Mouse (Mus musculus): ENCODE data around the gene Ppp1r8. TPM values are rescaled to one million over a fixed set of nuclear protein-coding genes. Genes with fewer than 3 reads are reported as not detected.

The Ppp1r8 gene
- 10 to 100 TPM; 16.6 to 18.8 TPM for total RNA-seq (2021)

- DNase-seq: peak; percentile 84 to 85
- intact Hi-C loops (cut with DNase I): loop anchor here (2.0 kb wide), 1 partner anchor 80 kb away; the partner anchor contains the start of gene Fam76a
Measured at GRCm38 (mm10) chr4:132842970-132843704, at the start of gene Ppp1r8. Gene Ppp1r8, minus strand, starts transcription at chr4:132843169.

GRCm38 (mm10) chr4:132884844-132885374, 41.9 kb upstream of the Ppp1r8 start:
- DNase-seq: no peak
- intact Hi-C loops (cut with DNase I): loop anchor here (2.0 kb wide), 3 partner anchors 20 to 40 kb away; partner anchors contain the start of gene Fam76a

DNA sequence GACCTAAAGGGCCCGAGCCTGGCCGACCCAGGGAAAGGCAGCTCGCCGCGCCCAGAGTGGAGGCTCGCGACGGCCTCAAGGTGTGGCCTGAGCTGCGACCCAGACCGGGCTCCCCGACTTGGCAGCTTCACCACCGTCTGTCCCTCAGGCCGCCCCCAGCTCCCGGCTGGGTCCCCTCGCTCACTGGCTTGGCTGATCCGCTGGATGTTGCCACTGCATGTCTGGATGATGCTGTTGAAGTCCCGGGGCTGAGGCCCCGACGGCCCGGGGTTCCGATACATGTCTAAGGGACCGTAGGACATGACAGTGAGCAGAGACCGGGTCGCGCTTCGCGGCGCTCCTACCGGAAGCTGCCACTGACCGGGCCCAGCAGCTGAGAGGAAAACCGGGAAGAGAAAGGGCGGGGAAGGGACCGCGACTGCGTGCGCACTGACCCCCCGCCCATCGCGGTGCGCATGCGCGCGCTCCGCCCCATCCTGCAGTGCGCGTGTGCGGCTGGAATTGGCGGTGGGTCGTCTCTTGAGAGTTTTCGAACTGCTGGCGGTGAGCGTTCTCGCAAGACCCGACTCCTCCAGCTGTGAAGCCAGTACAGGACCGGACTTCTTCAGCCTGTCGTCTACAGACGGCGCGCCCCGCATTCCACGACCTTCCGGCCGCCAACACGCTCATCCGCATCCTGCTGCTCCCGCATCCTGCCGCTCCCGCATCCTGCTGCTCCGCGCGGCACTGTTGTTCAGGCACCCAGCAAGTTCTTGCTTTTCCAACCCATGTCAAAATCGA, 41.3 kb upstream of the Ppp1r8 start, which contains the start of gene Stx12:
Stx12 (minus strand) TSS at position 446 of the 780 bp plus-strand sequence.
- intact Hi-C loops (cut with DNase I): loop anchor here (2.0 kb wide), 3 partner anchors 21 to 39 kb away; partner anchors contain the start of gene Fam76a
- peak; percentile 90 for DNase-seq

GRCm38 (mm10) chr4:132883561-132884063, 40.6 kb upstream of the Ppp1r8 start:
- intact Hi-C loops (cut with DNase I): loop anchor here (2.0 kb wide), 3 partner anchors 21 to 39 kb away; partner anchors contain the start of gene Fam76a
- DNase-seq: no peak

DNA sequence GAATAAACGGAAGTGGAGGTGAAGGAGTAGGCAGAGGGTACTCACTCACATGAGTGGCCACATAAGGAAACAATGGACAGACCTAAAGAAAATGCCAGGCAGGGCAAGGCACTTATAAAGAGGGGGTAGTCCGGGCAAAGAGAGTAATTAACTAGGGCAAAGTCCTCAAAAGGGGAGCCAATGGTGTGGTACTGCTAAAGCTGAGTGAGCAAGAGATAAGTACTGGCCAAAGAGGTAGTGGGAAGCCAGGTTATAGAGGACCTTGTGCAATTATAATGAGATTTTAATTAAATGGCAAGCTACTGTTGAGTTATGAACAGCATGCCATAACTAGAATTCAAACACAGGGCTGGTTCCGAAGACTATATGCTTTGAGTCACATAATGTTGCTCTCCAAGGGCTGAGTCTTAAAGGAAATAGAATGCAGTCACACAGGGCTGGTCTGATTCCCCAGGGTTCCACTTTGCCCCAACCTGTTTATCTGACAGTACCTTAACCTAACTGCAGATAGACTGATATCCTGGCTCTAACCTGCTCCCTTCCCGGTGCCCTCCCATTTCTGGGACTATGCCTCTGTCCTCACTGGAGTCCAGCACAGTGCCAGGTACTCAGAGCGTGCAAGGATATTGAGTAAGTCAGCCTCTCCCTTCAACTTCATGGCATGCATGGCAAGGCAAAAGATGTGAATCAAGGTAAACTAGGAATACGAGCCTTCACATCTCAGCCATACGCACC, 31.6 kb upstream of the Ppp1r8 start:
- DNase-seq: no peak
- intact Hi-C loops (cut with DNase I): no loop called here

DNA sequence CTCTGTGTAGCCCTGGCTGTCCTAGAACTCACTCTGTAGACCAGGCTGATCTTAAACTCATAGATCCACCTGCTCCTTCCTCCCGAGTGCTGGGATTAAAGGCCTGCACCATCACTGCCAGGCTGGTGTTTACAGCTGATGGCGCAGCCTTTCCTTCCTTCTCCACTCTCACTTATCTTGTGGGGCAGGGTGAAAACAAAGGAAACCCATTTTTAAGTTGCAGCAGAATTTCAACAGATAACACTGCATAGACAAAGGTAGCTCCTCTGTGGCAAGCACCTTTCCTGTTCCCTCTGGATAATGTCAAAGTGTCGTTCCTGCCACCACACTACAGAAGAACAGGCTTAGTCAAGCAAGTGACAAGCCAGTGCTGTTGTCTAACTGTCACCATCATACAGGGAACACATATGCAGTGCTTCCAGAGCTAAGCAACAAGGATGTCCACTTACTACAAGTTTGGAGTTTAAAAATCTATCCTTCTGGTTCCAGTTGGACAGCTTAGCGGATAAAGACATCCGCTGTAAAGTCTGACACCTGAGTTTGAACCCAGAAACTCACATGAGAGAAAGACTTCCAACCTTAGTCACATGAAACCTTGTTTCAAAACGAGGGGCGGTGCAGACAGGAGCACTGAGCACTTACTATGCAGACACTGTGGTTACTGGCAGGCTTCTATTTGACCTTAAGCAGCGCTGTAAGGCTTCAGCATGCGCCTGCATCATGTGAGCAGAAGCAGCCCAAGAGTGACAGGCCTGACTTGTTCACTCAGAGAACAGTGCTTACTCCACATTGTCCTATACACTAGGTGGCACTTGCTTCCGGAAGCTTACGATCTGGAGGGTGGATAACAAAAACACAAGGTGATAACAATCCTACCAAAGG, 30.8 kb upstream of the Ppp1r8 start:
- no peak for DNase-seq
- intact Hi-C loops (cut with DNase I): no loop called here

DNA sequence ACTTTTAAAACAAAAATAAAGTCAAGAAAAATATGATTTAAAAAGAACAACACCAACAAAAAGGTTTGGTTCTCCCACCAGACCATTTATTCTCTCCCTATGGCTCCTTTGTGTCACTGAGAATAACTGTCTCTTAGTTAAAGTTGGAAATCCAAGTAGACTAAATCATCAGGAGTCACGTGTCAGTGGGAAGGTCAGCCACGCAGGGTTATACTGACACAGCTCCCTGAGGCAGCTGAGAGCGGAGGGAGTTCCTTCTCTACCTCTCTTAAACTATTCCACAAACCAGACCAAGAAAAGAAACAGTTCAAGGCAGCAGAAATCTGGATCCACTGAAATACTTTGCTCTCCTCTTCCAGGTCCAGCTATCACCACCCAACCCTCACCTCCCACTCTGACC, 28.1 kb upstream of the Ppp1r8 start:
- DNase-seq: no peak
- intact Hi-C loops (cut with DNase I): no loop called here

GRCm38 (mm10) chr4:132864856-132865255, 21.9 kb upstream of the Ppp1r8 start:
- no peak for DNase-seq
- intact Hi-C loops (cut with DNase I): no loop called here

DNA sequence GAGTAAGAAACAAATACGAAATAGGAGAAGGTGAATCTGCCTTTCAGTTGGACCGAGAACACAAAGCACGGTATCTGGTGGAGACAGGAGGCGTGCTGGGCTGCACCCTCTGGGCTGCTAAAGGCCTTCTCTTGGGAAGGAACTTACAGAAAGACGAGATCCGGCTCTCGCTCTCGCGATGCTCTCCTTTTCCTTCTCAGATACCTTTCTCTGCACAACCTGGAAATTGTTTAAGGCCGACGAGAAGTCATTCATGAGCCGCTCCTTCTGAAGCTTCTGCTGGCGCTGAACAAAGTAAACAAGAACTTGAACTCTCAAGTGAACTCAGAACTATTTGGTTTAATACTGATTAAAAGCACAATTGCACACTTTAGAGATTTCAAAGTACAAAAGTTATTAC, 20.0 kb upstream of the Ppp1r8 start:
- DNase-seq: no peak
- intact Hi-C loops (cut with DNase I): no loop called here

DNA sequence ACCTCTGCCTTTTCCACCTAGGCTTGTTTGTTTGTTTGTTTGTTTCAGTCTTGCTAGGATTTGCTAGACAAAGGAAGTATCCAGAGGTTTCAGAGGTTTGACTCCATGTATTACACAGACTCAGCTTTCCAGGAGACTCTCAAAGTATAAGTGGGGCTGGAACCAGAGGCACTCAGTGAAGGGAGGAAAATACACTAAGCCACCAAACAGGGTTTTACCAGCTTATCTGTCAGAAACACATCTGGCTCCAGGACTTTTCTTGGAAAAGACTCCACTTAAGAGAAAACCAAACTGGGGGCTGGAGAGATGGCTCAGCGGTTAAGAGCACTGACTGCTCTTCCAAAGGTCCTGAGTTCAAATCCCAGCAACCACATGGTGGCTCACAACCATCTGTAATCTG, 17.9 kb upstream of the Ppp1r8 start:
- intact Hi-C loops (cut with DNase I): no loop called here

DNA sequence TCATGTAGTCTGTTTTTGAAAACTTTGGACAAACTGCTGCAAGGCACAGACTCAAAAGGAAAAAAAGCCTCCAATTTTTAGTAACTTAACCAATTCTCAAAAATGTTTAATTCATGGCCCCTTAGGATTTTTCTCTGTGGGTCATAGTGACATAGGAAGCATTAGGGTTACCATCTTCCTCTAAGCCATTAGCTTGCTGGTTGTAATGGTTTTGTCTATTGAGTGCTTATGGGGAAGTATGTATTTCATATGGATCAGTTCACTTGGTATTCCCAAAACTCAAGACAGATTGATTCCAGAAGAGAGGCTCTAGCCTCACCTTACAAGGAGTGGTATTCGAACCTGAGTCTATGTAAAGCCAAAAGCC, 719 bp upstream of the Ppp1r8 start:
- intact Hi-C loops (cut with DNase I): loop anchor here (2.0 kb wide), 2 partner anchors 41 to 79 kb away; partner anchors contain the start of genes Fam76a and Stx12
- no peak for DNase-seq

More for the DNA sequence above, 17.9 kb upstream of the Ppp1r8 start:
- DNase-seq: no peak

- DNase-seq: peak; percentile 8 to 16
- intact Hi-C loops (cut with DNase I): loop anchor here (2.0 kb wide), 1 partner anchor 80 kb away; the partner anchor contains the start of gene Fam76a
Measured at GRCm38 (mm10) chr4:132842281-132842906, 575 bp downstream of the Ppp1r8 start.

DNA sequence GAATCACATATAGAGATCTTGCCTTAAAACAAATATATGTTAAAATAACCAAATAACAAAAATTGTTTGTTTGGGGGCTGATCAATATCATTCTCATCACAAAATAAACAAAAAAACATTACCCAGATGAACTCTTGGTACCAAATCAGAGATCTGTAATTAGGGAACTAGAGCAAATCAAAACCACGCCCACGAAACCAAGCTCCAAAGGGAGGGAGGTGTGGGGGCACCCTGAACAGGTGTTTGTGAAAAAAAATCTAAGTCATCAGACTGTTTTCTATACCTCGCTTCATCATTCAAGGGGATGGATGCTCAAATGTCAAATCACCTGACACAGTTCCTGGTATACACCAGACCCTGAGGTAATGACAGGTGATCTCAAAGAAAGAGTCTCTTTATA, 1.5 kb downstream of the Ppp1r8 start:
- no peak for DNase-seq
- intact Hi-C loops (cut with DNase I): no loop called here

DNA sequence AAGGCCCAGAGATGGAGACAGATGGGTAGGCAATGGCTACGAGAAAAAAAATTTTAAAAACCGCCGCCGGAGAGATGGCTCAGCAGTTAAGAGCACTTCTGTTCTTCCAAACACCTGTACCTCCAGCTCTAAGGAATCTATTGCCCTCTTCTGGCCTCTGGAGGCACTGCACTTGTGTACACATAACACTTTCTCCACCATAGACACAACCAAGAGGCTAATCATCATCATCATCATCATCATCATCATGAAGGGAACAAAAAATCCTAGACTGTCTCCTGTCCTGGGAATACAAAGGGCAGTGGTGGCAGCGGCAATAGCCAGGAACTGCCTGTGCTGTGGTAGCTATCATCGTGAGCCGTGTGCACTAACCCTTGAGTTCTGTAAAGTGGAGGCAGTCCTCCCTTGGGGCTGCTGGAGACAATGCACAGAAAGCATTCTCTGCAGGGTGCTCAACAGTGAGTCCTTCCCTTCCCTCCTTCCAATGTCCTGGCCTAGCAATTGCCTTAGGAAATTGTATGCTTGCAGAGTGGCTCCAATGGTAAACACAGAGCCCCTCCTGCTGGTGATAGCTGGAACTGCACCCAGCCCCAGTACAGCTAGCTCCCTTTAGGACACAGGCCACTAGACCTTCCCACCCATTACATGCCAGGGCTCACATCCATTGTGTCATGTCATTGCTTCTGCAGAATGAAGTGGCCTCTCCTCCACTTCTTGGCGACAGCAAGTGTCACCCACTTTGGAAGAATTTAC, 19.2 kb downstream of the Ppp1r8 start:
- peak; percentile 76 to 88 for DNase-seq
- intact Hi-C loops (cut with DNase I): loop anchor here (1.0 kb wide), 1 partner anchor 47 kb away; no protein-coding TSS in a partner anchor

- intact Hi-C loops (cut with DNase I): no loop called here
- no peak for DNase-seq
Measured at GRCm38 (mm10) chr4:132818442-132818841, 24.5 kb downstream of the Ppp1r8 start.

- intact Hi-C loops (cut with DNase I): no loop called here
Measured at GRCm38 (mm10) chr4:132816855-132817254, 26.1 kb downstream of the Ppp1r8 start.

DNA sequence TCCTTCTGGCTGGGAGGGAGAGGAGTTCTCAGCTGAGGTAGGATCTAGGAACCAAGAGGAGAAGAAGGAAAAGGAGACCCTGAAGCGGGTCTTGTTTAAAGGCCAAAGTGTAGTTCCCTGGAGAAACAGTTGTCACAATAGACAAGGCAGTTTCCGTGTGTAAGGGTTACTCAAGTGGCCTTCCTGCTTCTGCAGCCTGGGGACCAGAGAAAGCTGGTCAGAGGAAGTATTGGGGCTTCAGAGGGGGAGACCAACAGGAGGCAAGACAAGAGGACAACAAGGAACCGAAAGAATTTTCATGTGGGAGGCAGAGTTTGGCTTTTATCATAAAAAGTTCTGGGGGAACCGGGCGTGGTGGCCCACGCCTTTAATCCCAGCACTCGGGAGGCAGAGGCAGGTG, 26.6 kb downstream of the Ppp1r8 start:
- peak in 1 of 2 experiments; percentile 12 for DNase-seq
- intact Hi-C loops (cut with DNase I): no loop called here

More at GRCm38 (mm10) chr4:132816855-132817254, 26.1 kb downstream of the Ppp1r8 start:
- no peak for DNase-seq

GRCm38 (mm10) chr4:132809621-132810020, 33.3 kb downstream of the Ppp1r8 start:
- intact Hi-C loops (cut with DNase I): no loop called here
- DNase-seq: peak in 1 of 2 experiments; percentile 16
